Mouse (Mus musculus): ENCODE measurements around the gene Btg1-ps2. TPM values are rescaled to one million over a fixed set of nuclear protein-coding genes. Genes with fewer than 3 reads are reported as not detected.
"Not testable (repeated sequence)": the region's sequence is repeated elsewhere in the genome, so short reads cannot be mapped to it uniquely, and the experiment has no call there.

Gene Btg1-ps2
- total RNA-seq (2015): not detected in 2 replicates
- not detected in 2 replicates for total RNA-seq (2017)

- not testable (repeated sequence) for ATAC-seq (replicated peaks; ENCODE audit: poor library complexity)
Measured at GRCm38 (mm10) chrX:38043014-38043413, at the start of gene Btg1-ps2. Btg1-ps2 (minus strand) TSS chrX:38043114.

GRCm38 (mm10) chrX:38085041-38085440 is 42.1 kb upstream of the Btg1-ps2 start, which contains the start of gene Rhox11:
Rhox11 (minus strand) TSS chrX:38085141.
- ATAC-seq (replicated peaks; ENCODE audit: poor library complexity): no peak

- ATAC-seq (replicated peaks; ENCODE audit: poor library complexity): 0 out of 2 replicates have a peak, but pooled peaks have one; percentile 57
Measured at GRCm38 (mm10) chrX:38084226-38084625, 41.3 kb upstream of the Btg1-ps2 start.

- ATAC-seq (replicated peaks; ENCODE audit: poor library complexity): no peak
Measured at GRCm38 (mm10) chrX:38066175-38066574, 23.3 kb upstream of the Btg1-ps2 start, which contains the start of gene Rhox10. Rhox10 (plus strand) TSS chrX:38066475.

- no peak for ATAC-seq (replicated peaks; ENCODE audit: poor library complexity)
Measured at GRCm38 (mm10) chrX:38061544-38061943, 18.6 kb upstream of the Btg1-ps2 start.

- ATAC-seq (replicated peaks; ENCODE audit: poor library complexity): no peak
Measured at GRCm38 (mm10) chrX:38039666-38040065, 3.2 kb downstream of the Btg1-ps2 start.

GRCm38 (mm10) chrX:38033841-38034240 is 9.1 kb downstream of the Btg1-ps2 start:
- ATAC-seq (replicated peaks; ENCODE audit: poor library complexity): no peak

GRCm38 (mm10) chrX:38018597-38018996 is 24.3 kb downstream of the Btg1-ps2 start, which contains the start of gene Btg1-ps1:
Btg1-ps1 (minus strand) TSS chrX:38018815.
- not testable (repeated sequence) for ATAC-seq (replicated peaks; ENCODE audit: poor library complexity)

- no peak for ATAC-seq (replicated peaks; ENCODE audit: poor library complexity)
Measured at GRCm38 (mm10) chrX:38008756-38009155, 34.2 kb downstream of the Btg1-ps2 start.

Other genes starting within 250 kb of the Btg1-ps2 start
- not detected in 2 replicates for gene Rhox5, start 238.3 kb downstream of the Btg1-ps2 start, total RNA-seq (2015)
- gene Rhox5, start 238.3 kb downstream of the Btg1-ps2 start, total RNA-seq (2017): not detected in 2 replicates
- gene Rhox6, start 216.2 kb downstream of the Btg1-ps2 start, total RNA-seq (2015): not detected in 2 replicates
- gene Rhox6, start 216.2 kb downstream of the Btg1-ps2 start, total RNA-seq (2017): not detected in 2 replicates
- not detected in 2 replicates for gene Rhox7a, start 211.4 kb downstream of the Btg1-ps2 start, total RNA-seq (2015)
- gene Rhox7a, start 211.4 kb downstream of the Btg1-ps2 start, total RNA-seq (2017): not detected in 2 replicates
- not detected in 2 replicates for gene Rhox8, start 164.2 kb downstream of the Btg1-ps2 start, total RNA-seq (2015)
- not detected in 2 replicates for gene Rhox8, start 164.2 kb downstream of the Btg1-ps2 start, total RNA-seq (2017)
- gene Rhox7b, start 145.9 kb downstream of the Btg1-ps2 start, total RNA-seq (2015): not detected in 2 replicates
- not detected in 2 replicates for gene Rhox7b, start 145.9 kb downstream of the Btg1-ps2 start, total RNA-seq (2017)
- not detected in 2 replicates for gene Rhox9, start 141.3 kb downstream of the Btg1-ps2 start, total RNA-seq (2015)
- gene Rhox9, start 141.3 kb downstream of the Btg1-ps2 start, total RNA-seq (2017): not detected in 2 replicates
- not detected in 2 replicates for gene Btg1-ps1, start 24.3 kb downstream of the Btg1-ps2 start, total RNA-seq (2015)
- gene Btg1-ps1, start 24.3 kb downstream of the Btg1-ps2 start, total RNA-seq (2017): not detected in 2 replicates
- gene Rhox10, start 23.4 kb upstream of the Btg1-ps2 start, total RNA-seq (2015): not detected in 2 replicates
- gene Rhox10, start 23.4 kb upstream of the Btg1-ps2 start, total RNA-seq (2017): not detected in 2 replicates
- gene Rhox11, start 42.0 kb upstream of the Btg1-ps2 start, total RNA-seq (2015): not detected in 2 replicates
- gene Rhox11, start 42.0 kb upstream of the Btg1-ps2 start, total RNA-seq (2017): not detected in 2 replicates
- gene Rhox12, start 67.8 kb upstream of the Btg1-ps2 start, total RNA-seq (2015): not detected in 2 replicates
- not detected in 2 replicates for gene Rhox12, start 67.8 kb upstream of the Btg1-ps2 start, total RNA-seq (2017)
- gene Rhox13, start 78.1 kb upstream of the Btg1-ps2 start, total RNA-seq (2015): not detected in 2 replicates
- gene Rhox13, start 78.1 kb upstream of the Btg1-ps2 start, total RNA-seq (2017): not detected in 2 replicates
- gene Zbtb33, start 146.7 kb upstream of the Btg1-ps2 start, total RNA-seq (2015): 27.1 and 31.2 TPM in 2 replicates
- gene Zbtb33, start 146.7 kb upstream of the Btg1-ps2 start, total RNA-seq (2017): 17.4 and 21.7 TPM in 2 replicates
- gene Tmem255a, start 209.3 kb upstream of the Btg1-ps2 start, total RNA-seq (2015): not detected in 2 replicates
- 0.07 and 0.21 TPM in 2 replicates for gene Tmem255a, start 209.3 kb upstream of the Btg1-ps2 start, total RNA-seq (2017)